Mouse (Mus musculus): ENCODE data around the gene Obscn.

- TF ChIP-seq CTCF (IDR thresholded peaks at IDR 0.05; ENCODE audit: control insufficient read depth, insufficient read depth, low read length) (no peak), POLR2A (IDR thresholded peaks at IDR 0.05; ENCODE audit: borderline replicate concordance, control insufficient read depth, low read depth, low read length) (no peak)
Observed at GRCm38 (mm10) chr11:58977607-58978026, 158.6 kb downstream of the Obscn start.
